Mouse (Mus musculus): ENCODE data around the gene Nat14. TPM values are rescaled to one million over a fixed set of nuclear protein-coding genes. Genes with fewer than 3 reads are reported as not detected.

The Nat14 gene
- polyA plus RNA-seq, 1 experiment: 5.9 TPM

- TF ChIP-seq POLR2A (IDR thresholded peaks at IDR 0.05; ENCODE audit: control insufficient read depth, extremely low read depth, insufficient read depth, low read length, poor library complexity): no peak
- TF ChIP-seq CTCF (IDR thresholded peaks at IDR 0.05; ENCODE audit: borderline replicate concordance, control insufficient read depth, extremely low read depth, insufficient read depth, low read length, poor library complexity): no peak
- H3K4me3 ChIP-seq (ENCODE audit: control insufficient read depth, insufficient read depth, low read length): no peak overlapping the region
These were observed 32.1 kb downstream of the Nat14 start for GRCm38 (mm10) chr7:4953815-4954445.

GRCm38 (mm10) chr7:4957361-4957760 lies 35.5 kb downstream of the Nat14 start:
- Histone ChIP-seq H3K4me3 (ENCODE audit: control insufficient read depth, insufficient read depth, low read length) (no peak overlapping the region), H3K4me1 (replicated peaks; ENCODE audit: control insufficient read depth, insufficient read depth, low read length) (no peaks in the 10 kb centered on the region), H3K27ac (ENCODE audit: control insufficient read depth, insufficient read depth, low read length) (no peak overlapping the region), H3K27me3 (ENCODE audit: control insufficient read depth, insufficient read depth, low read length) (no peaks in the 10 kb centered on the region), H3K36me3 (ENCODE audit: control insufficient read depth, insufficient read depth, low read length) (no peaks in the 10 kb centered on the region)
- TF ChIP-seq CTCF (IDR thresholded peaks at IDR 0.05; ENCODE audit: borderline replicate concordance, control insufficient read depth, extremely low read depth, insufficient read depth, low read length, poor library complexity) (no peak), POLR2A (IDR thresholded peaks at IDR 0.05; ENCODE audit: control insufficient read depth, extremely low read depth, insufficient read depth, low read length, poor library complexity) (no peak)
- no peak for DNase-seq
- 96% methylated on average over 10 of the region's 10 CpGs for WGBS

More at GRCm38 (mm10) chr7:4953815-4954445, 32.1 kb downstream of the Nat14 start:
- no peak for DNase-seq
- no peaks in the 10 kb centered on the region; the same call in 1 of the 2 replicates for H3K4me1 ChIP-seq (replicated peaks; ENCODE audit: control insufficient read depth, insufficient read depth, low read length)
- H3K27ac ChIP-seq (ENCODE audit: control insufficient read depth, insufficient read depth, low read length): no peak overlapping the region
- H3K36me3 ChIP-seq (ENCODE audit: control insufficient read depth, insufficient read depth, low read length): no peaks in the 10 kb centered on the region
- WGBS: 82% methylated on average over 10 of the region's 10 CpGs
- H3K27me3 ChIP-seq (ENCODE audit: control insufficient read depth, insufficient read depth, low read length): no peaks in the 10 kb centered on the region

- no peak overlapping the region for H3K4me3 ChIP-seq (ENCODE audit: control insufficient read depth, insufficient read depth, low read length)
- H3K36me3 ChIP-seq (ENCODE audit: control insufficient read depth, insufficient read depth, low read length): no peaks in the 10 kb centered on the region
- no peak for TF ChIP-seq CTCF (IDR thresholded peaks at IDR 0.05; ENCODE audit: borderline replicate concordance, control insufficient read depth, extremely low read depth, insufficient read depth, low read length, poor library complexity)
- no peak for TF ChIP-seq POLR2A (IDR thresholded peaks at IDR 0.05; ENCODE audit: control insufficient read depth, extremely low read depth, insufficient read depth, low read length, poor library complexity)
- H3K27ac ChIP-seq (ENCODE audit: control insufficient read depth, insufficient read depth, low read length): no peak overlapping the region
- DNase-seq: no peak
- no peaks in the 10 kb centered on the region for H3K27me3 ChIP-seq (ENCODE audit: control insufficient read depth, insufficient read depth, low read length)
- peaks cover 4% of the 10 kb centered on the region; the same call in 1 of the 2 replicates for H3K4me1 ChIP-seq (replicated peaks; ENCODE audit: control insufficient read depth, insufficient read depth, low read length)
- WGBS: 77% methylated on average over 5 of the region's 5 CpGs
These were observed 41.7 kb downstream of the Nat14 start for GRCm38 (mm10) chr7:4963527-4963926.

DNA sequence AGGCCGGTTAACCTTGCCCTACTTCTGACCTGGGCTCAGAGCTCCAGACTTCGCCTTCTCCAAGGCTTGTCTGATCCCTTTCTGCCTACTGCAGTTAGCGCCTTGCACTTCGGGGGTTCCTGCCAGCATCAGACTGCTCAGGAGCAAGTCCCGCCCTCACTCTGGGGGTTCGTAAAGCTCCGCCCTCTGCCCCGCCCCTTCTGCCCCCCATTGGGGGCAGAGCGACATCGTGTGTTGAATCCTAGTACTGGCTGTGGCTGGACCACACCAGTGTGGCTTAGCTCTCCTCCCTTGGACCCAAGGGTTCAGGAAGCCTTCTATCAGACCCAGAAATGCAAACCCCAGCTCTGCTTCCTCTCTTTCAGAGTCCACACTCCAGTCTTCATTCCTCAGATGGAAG lies 42.4 kb downstream of the Nat14 start, which contains the start of gene Sbk2:
Gene Sbk2, minus strand, starts transcription at position 135 of the 400 bp plus-strand sequence.
- H3K27ac ChIP-seq (ENCODE audit: control insufficient read depth, insufficient read depth, low read length): no peak within 1 kb of the TSS
- H3K27me3 ChIP-seq (ENCODE audit: control insufficient read depth, insufficient read depth, low read length): no peaks in the 10 kb centered on the region
- H3K4me3 ChIP-seq (ENCODE audit: control insufficient read depth, insufficient read depth, low read length): no peak within 1 kb of the TSS
- H3K36me3 ChIP-seq (ENCODE audit: control insufficient read depth, insufficient read depth, low read length): no peaks in the 10 kb centered on the region
- H3K4me1 ChIP-seq (replicated peaks; ENCODE audit: control insufficient read depth, insufficient read depth, low read length): peaks cover 4% of the 10 kb centered on the region; the same call in 1 of the 2 replicates
- peak; percentile 86 for DNase-seq
- WGBS: 3% methylated on average over 10 of the region's 10 CpGs
- no peak for TF ChIP-seq POLR2A (IDR thresholded peaks at IDR 0.05; ENCODE audit: control insufficient read depth, extremely low read depth, insufficient read depth, low read length, poor library complexity)
- TF ChIP-seq CTCF (IDR thresholded peaks at IDR 0.05; ENCODE audit: borderline replicate concordance, control insufficient read depth, extremely low read depth, insufficient read depth, low read length, poor library complexity): peak; percentile 69; the same call in 1 of the 2 replicates

DNA sequence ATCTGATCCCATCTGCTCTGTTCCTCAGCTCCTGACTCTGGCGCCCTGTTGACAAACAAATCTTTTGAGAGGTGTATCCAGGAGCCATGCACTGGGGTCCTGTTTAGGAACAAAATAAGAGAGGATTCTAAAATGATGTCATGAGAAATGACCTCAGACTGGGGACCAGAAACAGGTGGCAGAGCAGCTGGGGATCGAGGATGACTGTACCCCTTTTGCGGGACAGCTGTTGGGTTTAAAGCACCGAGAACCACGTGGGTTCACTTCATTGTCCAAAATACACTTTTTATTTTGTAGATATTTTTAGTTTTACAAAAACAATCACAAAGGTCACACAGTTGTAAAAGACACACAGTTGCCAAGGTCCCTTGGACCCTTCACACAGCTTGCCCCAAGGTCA lies 43.2 kb downstream of the Nat14 start:
- no peak for DNase-seq
- Histone ChIP-seq H3K27me3 (ENCODE audit: control insufficient read depth, insufficient read depth, low read length) (no peaks in the 10 kb centered on the region), H3K36me3 (ENCODE audit: control insufficient read depth, insufficient read depth, low read length) (no peaks in the 10 kb centered on the region), H3K4me1 (replicated peaks; ENCODE audit: control insufficient read depth, insufficient read depth, low read length) (peaks cover 4% of the 10 kb centered on the region; the same call in 1 of the 2 replicates), H3K4me3 (ENCODE audit: control insufficient read depth, insufficient read depth, low read length) (no peak overlapping the region), H3K27ac (ENCODE audit: control insufficient read depth, insufficient read depth, low read length) (no peak overlapping the region)
- no peak for TF ChIP-seq CTCF (IDR thresholded peaks at IDR 0.05; ENCODE audit: borderline replicate concordance, control insufficient read depth, extremely low read depth, insufficient read depth, low read length, poor library complexity)
- TF ChIP-seq POLR2A (IDR thresholded peaks at IDR 0.05; ENCODE audit: control insufficient read depth, extremely low read depth, insufficient read depth, low read length, poor library complexity): no peak
- 70% methylated on average over 5 of the region's 5 CpGs for WGBS

GRCm38 (mm10) chr7:4971068-4971467 lies 49.2 kb downstream of the Nat14 start, which contains the start of gene Sbk3:
Gene Sbk3, minus strand, starts transcription at chr7:4971168.
- TF ChIP-seq CTCF (IDR thresholded peaks at IDR 0.05; ENCODE audit: borderline replicate concordance, control insufficient read depth, extremely low read depth, insufficient read depth, low read length, poor library complexity) (no peak), POLR2A (IDR thresholded peaks at IDR 0.05; ENCODE audit: control insufficient read depth, extremely low read depth, insufficient read depth, low read length, poor library complexity) (no peak)
- Histone ChIP-seq H3K27ac (ENCODE audit: control insufficient read depth, insufficient read depth, low read length) (no peak within 1 kb of the TSS), H3K4me1 (replicated peaks; ENCODE audit: control insufficient read depth, insufficient read depth, low read length) (no peaks in the 10 kb centered on the region), H3K27me3 (ENCODE audit: control insufficient read depth, insufficient read depth, low read length) (0 out of 2 replicates have a peak, but pooled peaks cover 2% of the 10 kb centered on the region), H3K36me3 (ENCODE audit: control insufficient read depth, insufficient read depth, low read length) (no peaks in the 10 kb centered on the region), H3K4me3 (ENCODE audit: control insufficient read depth, insufficient read depth, low read length) (no peak within 1 kb of the TSS)
- WGBS: 40% methylated on average over 6 of the region's 6 CpGs
- DNase-seq: no peak

Measured in thymus, adult 2 months (tissue).